17 mouse cellular contexts compared by ENCODE assay signal in genomic region chr11:45190601-45191370, GRCm38 (mm10).
"Had no signal": no experiment of that assay in that cellular context is flagged by ENCODE, and none has a peak within 500 bp of the region (broad histone marks: within the 10 kb centered on the region; RNA-seq: fewer than 3 reads in every experiment).

No protein-coding gene starts in this region.

- H3K36me3 ChIP-seq: limb, embryonic 10.5 days; liver, embryonic 13.5 days; lung, embryonic 15.5 days; neural tube, embryonic 15.5 days had no signal

- H3K9ac ChIP-seq: liver, embryonic 13.5 days; liver, postnatal 0 days; lung, embryonic 15.5 days; neural tube, embryonic 15.5 days had no signal

- H3K27ac ChIP-seq: layer of hippocampus, adult 2 months; left cerebral cortex, adult 2 months; limb, embryonic 10.5 days; liver, embryonic 13.5 days; lung, embryonic 15.5 days; macrophage; neural tube, embryonic 15.5 days had no signal

- H3K27me3 ChIP-seq: liver, embryonic 13.5 days; lung, embryonic 15.5 days; megakaryocyte, embryonic 14.5 days; neural tube, embryonic 15.5 days had no signal

- H3K4me1 ChIP-seq: liver, embryonic 13.5 days; lung, embryonic 15.5 days; megakaryocyte, embryonic 14.5 days had no signal

- DNase-seq: kidney, postnatal 10 days; kidney, postnatal 4 days; liver, embryonic 13.5 days; liver, postnatal 0 days; lung, postnatal 14 days; right cerebral cortex, postnatal 4 days; spleen, adult 18-20 months; thymus, adult 18-20 months; thymus, postnatal 14 days had no signal

- H3K4me3 ChIP-seq: layer of hippocampus, adult 2 months; left cerebral cortex, adult 2 months; limb, embryonic 10.5 days; liver, embryonic 13.5 days; lung, embryonic 15.5 days; megakaryocyte, embryonic 14.5 days; myocyte; neural tube, embryonic 15.5 days had no signal

- H3K4me2 ChIP-seq: liver, embryonic 13.5 days; lung, embryonic 15.5 days; neural tube, embryonic 15.5 days had no signal

- H3K9me3 ChIP-seq: limb, embryonic 10.5 days; liver, embryonic 13.5 days; lung, embryonic 15.5 days; megakaryocyte, embryonic 14.5 days; neural tube, embryonic 15.5 days had no signal

- ATAC-seq: liver, postnatal 0 days had no signal
